Mouse (Mus musculus) retina, embryonic 14.5 days (tissue): ENCODE measurements at regions not wholly inside any gene's neighbourhood (a gene's known extent, or its start where the extent isn't known, plus 50 kb on each side); places are given as distances from the start of the nearest gene placed in this dataset.

Source experiments
- DNase-seq: peaks from one replicate; pipeline ENCODE4 v3.0.0-alpha.2; 2015; ENCODE audit warnings: low spot score

GRCm38 (mm10) chr5:111789904-111790303 is 56.2 kb downstream of the Gm26897 start:
- DNase-seq = no peak

GRCm38 (mm10) chr5:111790527-111790926 is 56.8 kb downstream of the Gm26897 start:
- DNase-seq = no peak

- no peak for DNase-seq
Measured at GRCm38 (mm10) chr5:111791089-111791561, 57.4 kb downstream of the Gm26897 start.

- DNase-seq = no peak
Measured at GRCm38 (mm10) chr5:111792746-111793145, 59.0 kb downstream of the Gm26897 start.

DNA sequence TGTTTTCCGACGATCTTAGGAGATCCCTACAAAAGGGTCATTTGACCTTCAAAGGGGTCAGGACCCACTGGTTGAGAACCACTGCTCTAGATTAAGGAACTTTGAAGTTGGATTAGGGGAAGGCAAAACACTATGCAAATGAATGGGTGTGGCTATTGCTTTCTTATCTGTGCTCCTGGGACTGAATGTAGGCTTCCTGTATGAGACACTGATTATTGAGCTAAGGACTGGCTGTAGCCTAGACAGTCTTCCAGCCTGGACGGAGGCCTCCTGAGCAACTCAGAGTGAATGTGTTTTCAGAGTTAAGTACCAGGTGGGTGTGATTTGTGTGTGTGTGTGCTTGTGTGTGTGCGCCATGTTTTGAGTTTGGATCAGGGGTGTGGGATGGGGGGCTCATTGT is 59.5 kb downstream of the Gm26897 start:
- no peak for DNase-seq

DNA sequence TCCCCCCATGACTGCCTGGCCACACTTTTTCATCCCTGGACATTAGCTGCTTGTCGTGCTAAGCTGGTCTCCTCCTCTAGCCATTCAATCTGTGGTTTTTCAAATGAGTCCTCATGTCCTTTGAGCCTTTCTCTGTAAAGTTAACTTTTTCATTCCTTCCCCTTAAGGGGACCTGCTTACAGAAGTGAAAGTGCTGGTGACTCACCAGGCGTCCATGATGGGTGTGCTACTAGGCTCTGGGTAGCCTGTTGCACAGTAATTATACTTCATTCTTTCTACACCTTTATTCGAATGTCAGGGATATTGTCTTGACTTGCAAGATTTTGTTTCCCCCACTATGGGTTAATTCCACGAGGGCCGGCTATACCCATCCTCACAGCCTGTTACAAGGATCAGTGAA is 63.2 kb downstream of the Gm26897 start:
- DNase-seq = no peak

GRCm38 (mm10) chr5:111799700-111800311 is 66.1 kb downstream of the Gm26897 start:
- DNase-seq = no peak

GRCm38 (mm10) chr5:111800511-111800910 is 66.8 kb downstream of the Gm26897 start:
- no peak for DNase-seq

DNA sequence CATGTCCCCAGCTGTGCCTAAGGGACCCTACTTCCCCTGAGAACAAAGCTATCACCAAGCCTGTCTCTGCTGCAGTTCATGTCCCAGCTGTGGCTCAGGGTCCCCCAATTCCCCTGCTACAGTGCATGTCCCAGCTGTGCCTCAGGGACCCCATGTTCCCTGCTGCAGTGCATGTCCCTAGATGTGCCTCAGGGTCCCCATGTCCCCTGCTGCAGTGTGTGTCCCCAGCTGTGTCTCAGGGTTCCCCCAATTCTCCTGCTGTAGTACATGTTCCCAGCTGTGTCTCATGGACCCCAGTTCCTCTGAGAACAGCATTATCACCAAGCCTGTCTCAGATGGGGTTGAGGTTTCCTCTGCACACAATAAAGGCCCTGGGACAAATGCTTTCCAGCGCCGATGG is 67.3 kb downstream of the Gm26897 start:
- DNase-seq = no peak

DNA sequence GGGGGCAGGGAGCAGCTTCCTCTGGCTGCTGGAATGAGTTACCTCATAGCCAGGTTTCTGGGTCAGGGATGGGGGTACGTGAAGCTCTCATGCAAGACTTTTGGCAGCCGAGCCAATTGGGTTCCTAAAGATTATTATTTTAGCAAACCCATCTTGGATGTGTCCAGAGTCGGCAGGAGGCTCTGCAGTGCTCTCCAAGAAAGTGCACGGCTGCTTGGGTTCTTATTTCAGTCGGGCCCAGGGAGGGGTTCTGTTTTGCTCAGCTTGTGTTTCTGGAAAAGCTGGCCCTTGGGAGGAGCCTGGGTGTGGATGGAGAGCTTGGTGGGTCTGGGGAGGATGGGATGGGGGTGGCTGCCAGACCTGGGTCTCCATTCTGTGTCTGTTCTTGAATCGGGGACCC is 70.8 kb downstream of the Gm26897 start:
- DNase-seq = no peak

DNA sequence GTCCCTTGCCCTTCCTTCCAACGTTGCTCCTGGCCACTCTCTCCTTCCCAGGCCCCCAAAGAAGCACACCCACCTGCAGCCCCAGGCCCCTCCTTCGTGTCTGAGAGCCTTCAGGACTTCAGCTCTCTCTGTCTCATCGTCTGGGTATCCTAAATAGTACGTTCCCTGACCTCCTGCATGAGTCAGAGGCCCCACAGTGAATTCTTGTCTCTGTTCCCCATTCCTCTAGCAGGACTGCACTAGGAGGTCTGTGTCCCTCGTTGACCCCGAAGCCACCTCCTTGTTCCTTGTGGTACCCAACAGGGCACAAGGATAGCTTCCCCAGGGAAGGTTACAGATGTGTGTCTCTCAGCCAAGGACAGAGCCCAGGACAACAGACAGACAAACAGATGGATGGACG is 71.4 kb downstream of the Gm26897 start:
- no peak for DNase-seq

DNA sequence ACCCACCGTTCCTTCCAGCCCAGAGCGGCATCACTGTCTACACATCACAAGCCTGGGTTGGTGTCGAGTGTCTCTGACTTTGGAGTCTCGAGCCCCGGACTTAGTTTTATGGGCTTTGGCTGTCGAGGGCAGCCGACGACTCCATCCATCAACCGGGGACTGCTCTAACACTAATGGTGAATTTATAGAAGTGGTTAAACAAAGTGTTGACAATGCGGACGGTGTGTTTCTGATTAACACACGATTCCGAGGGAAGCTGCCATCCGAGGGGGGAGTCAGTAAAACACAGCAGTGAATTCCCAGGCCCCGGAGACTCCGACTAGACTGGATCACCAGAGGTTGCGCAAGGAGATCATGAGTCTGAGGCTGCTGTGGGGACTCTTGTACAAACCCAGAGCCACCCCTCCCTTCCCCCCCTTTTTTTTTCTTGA is 72.1 kb downstream of the Gm26897 start:
- no peak for DNase-seq

DNA sequence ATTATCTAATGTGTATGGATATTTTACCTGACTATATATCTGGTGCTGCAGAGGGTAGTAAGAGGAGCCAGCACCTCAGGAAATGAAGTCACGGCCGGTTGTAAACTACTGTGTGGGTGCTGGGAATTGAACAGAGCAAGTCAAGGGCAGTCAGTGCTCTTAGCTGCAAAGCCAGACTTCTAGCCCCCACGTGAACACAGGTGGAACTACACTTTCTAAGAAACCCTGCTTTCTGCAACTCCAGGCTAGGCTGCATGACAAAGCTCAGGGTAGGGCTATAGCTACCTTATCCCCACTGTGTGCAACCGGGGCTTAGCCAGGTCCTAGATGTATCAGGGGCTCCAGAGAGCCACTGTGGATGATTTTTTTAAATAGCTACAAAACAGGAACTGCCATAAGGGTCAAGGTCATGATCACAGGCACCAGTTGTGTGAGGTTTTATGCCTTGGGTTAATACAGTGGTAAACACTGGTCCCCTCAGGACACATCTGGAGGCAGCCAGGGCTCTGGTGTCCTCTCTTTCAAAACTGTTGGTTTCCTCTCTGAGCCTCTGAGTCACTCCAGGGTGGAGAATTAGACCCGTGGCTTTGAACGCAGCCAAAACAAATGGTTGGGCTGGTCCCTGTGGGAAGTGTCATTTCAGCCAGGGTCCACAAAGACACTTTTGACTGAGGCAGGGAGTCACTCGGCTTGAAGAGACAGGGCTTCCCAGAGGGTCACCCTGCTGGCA is 76.5 kb downstream of the Gm26897 start:
- DNase-seq = no peak

GRCm38 (mm10) chr5:111812581-111812980 is 78.9 kb downstream of the Gm26897 start:
- no peak for DNase-seq

DNA sequence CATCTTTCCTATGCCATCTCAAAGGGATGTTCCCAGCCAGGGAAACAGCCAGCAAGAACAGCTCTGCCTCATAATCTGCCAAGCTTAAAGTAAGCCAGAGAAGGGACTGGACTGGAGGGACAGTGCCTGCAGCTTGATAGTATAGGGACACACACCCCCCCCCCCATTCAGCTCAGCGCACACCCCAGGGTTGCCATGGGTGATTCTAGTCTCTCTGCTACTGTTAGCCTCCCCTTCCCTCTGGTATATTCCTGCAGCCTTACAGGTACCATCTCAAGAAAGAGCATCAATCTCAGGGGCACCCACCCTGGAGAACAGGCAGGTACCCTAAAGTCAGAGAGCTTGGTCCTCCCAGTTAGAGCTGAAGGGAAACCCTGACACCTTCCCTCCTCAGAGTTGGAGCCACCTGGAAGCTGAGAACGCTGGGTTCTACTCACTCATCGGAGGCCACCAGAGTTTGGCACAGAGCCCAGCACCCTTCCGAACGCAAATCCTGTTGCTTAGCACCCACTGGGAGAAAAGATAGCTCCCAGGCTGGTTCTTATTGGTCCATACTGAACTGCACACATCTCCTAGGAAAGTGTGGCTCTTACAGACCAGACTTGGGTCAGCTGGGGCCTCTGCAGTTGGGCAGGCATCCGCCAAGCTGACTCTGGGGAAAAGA is 79.5 kb downstream of the Gm26897 start:
- no peak for DNase-seq

DNA sequence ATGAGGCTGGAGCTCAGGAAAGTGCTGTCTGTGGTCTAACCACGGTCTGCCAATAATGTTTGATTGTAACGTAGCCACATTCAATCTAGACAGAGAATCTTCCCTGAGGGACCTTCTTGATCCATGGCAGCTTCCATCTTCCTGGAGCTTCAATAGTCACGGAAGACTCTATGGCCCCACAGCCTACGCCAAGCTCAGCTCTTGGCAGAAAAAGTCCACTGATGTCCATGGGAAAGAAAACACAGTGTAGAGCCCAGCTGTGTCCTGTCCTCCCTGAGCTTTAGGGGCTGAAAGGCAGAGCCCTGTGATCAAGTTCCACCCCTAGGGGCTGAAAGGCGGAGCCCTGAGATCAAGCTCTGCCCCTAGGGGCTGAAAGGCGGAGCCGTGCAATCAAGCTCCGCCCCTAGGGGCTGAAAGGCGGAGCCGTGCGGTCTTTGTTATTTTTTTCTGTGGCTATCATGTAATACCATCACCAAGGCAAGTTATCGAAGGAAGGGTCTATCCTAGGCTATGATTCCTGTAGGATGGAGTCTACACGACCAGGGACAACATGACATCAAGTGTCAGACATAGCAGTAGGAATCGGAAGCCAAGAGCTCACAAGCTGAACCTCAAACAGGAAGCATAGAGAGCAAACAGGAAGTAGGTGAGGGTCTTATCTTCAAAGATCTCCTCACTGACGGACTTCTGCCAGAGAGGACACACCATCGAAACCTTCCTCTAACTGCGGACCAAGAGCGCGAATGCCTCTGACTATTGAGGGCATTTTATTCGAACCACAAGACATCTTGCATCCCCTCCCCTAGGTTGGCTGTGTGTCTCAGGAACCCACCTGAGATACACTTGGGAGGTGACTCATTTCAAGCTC is 81.4 kb downstream of the Gm26897 start:
- DNase-seq = no peak

- no peak for DNase-seq
Measured at GRCm38 (mm10) chr5:111820963-111821362, 87.2 kb downstream of the Gm26897 start.

- DNase-seq = no peak
Measured at GRCm38 (mm10) chr5:111822882-111823281, 89.2 kb downstream of the Gm26897 start.

DNA sequence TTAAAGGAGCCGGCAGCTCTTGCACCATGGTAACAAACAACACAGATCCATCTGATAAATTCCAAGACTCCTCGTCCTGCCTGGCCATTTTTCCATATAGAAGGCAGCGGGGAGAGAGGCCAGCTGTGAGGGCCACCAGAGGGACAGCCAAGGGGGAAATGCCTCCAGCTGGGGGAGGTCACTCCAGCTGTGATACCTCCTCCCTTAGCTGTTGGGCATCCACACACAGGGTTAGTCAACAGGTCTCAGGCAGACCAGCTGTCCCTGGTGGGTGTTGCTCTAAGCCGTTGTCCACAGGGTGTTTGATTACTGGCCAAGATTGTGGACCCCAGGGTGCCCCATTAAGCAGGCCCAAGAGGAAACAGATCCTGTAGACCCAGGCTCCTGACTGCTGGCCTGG is 89.7 kb downstream of the Gm26897 start:
- DNase-seq = no peak

GRCm38 (mm10) chr5:111823842-111824241 is 90.1 kb downstream of the Gm26897 start:
- peak; percentile 47 for DNase-seq

DNA sequence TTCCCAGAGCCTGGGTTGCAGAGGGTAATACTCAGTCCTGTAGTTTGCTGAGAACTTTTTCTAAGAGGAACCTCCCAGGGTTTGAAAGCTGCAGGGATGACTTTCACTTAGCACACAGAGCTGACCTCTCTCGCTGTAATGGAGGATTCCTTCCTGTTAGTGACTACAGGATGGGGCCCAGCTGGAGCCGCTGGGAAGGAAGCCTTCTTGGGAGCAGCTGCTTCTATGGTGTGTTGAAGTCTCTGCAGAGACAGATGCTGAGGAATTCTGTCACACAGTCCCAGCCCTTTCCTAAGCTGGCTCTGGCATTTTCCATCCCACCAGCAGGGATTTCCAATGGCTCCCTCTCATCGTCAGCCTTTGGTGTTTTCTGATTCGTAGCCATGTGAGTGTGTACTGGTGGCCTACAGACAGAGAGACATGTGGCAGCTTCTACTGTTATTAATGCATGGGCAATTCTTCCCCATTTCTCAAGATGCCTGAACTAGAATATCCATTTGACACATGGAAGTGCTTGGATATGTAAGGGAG is 90.9 kb downstream of the Gm26897 start:
- DNase-seq = no peak

DNA sequence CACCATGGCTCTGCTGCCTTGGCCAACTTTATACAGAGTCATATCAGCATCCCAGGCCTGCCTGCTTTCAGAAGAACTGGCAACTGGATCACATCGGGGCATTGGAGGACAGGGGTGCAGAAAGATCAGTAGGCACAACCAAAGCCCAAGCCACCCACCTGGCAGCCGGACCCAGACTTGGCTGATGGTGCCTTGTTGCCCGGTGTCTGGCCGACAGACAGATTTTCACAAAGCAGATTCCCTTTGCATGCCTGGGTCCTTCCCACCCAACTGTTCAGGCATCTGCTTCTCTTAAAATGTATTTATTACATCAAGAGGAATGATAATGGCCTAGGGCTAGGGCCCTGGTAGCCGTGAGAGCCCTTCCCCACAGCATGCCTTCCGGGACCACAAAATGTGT is 96.2 kb downstream of the Gm26897 start:
- DNase-seq = no peak
